Mouse (Mus musculus): ENCODE results near the gene Spns1. TPM values are rescaled to one million over a fixed set of nuclear protein-coding genes. Genes with fewer than 3 reads are reported as not detected.
A peak's percentile ranks its signal among the peaks of the same experiment; 100 is the strongest.
"Not testable (repeated sequence)": the region's sequence is repeated elsewhere in the genome, so short reads cannot be mapped to it uniquely, and the experiment has no call there.

Spns1 gene
- total RNA-seq, 2 experiments from 2014 or later, result 86.5 to 91.0 TPM

GRCm38 (mm10) chr7:126347098-126347497 is 30.2 kb downstream of the Spns1 start:
- H3K27ac ChIP-seq, result no peak overlapping the region
- DNase-seq (ENCODE audit: low spot score in 2 of 2), result no peak
- H3K4me3 ChIP-seq, result no peak overlapping the region
- TF ChIP-seq CTCF (conservative IDR thresholded peaks at IDR 0.05), result no peak

- no peak for DNase-seq (ENCODE audit: low spot score in 2 of 2)
- Histone ChIP-seq H3K4me3 (no peak overlapping the region), H3K27ac (no peak overlapping the region)
- no peak for TF ChIP-seq CTCF (conservative IDR thresholded peaks at IDR 0.05)
Measured at GRCm38 (mm10) chr7:126345969-126346368, 31.3 kb downstream of the Spns1 start.

- H3K4me3 ChIP-seq, result no peak overlapping the region
- TF ChIP-seq CTCF (conservative IDR thresholded peaks at IDR 0.05), result no peak
Measured at GRCm38 (mm10) chr7:126345557-126345956, 31.7 kb downstream of the Spns1 start.

DNA sequence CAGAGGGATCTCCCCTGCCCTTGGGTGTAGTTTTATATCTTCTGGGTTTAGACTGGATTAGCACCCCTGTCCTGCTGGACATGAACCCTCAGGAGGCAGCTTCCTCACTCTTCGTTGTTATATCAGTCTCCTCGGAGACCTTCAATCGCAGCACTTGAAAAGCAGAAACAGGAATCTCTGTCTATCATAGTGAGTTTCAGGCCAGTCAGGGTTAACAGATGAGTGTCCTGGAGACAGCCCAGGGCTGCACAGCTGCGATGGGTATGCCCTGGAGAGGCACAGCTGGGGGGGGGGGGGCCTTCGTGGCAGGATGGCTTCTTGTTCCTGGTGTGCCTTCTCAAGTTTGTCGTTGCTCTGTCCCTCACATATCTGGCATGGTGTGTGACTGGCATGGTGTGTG is 36.4 kb downstream of the Spns1 start:
- no peak for DNase-seq (ENCODE audit: low spot score in 2 of 2)
- Histone ChIP-seq H3K27ac (no peak overlapping the region), H3K4me3 (no peak overlapping the region)
- no peak for TF ChIP-seq CTCF (conservative IDR thresholded peaks at IDR 0.05)

More at GRCm38 (mm10) chr7:126345557-126345956, 31.7 kb downstream of the Spns1 start:
- no peak overlapping the region for H3K27ac ChIP-seq
- DNase-seq (ENCODE audit: low spot score in 2 of 2), result no peak

DNA sequence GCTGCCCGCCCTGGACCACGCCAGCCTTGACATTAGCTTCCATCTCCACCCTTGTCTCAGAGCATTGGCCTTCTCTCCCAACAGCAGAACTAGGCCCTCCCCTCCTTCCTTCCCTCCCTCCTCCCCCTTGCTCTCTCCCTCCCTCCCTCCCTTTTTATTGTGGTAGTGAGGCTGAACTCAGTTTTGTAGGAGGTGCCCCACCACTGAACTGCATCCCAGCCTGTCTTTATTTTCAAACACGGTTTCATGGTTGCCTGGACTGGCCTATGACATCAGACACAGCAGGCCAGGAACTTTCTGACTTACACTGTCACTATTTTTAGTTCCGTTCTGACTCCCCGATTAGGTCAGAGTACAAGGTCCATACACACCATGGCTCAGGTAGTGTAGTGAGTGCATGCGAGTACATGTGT is 37.0 kb downstream of the Spns1 start:
- no peak for TF ChIP-seq CTCF (conservative IDR thresholded peaks at IDR 0.05)
- H3K27ac ChIP-seq, result no peak overlapping the region
- DNase-seq (ENCODE audit: low spot score in 2 of 2), result no peak
- H3K4me3 ChIP-seq, result no peak overlapping the region

DNA sequence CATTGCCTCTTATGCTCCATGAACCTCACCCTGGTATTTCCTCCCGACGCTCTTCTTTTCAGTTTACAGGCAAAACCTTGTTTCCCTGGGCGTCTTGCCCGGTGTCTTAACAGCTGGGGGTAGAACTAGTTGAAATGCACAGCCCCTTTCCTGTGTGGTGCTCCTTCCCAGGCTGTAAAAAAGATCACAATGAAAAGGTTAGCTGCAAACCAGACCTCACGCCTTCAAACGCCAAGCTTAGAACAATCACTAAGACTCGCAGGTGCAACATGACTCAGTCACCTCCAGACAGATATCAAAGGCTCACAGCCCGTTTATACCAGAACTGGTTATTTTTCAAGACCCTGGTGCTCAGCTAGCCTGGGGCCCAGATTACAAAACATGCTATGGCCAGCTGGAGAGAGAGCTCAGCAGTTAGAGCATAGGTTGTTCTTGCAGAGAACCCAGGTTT is 37.7 kb downstream of the Spns1 start:
- no peak for DNase-seq (ENCODE audit: low spot score in 2 of 2)
- no peak for TF ChIP-seq CTCF (conservative IDR thresholded peaks at IDR 0.05)
- Histone ChIP-seq H3K27ac (no peak overlapping the region), H3K4me3 (no peak overlapping the region)

GRCm38 (mm10) chr7:126338906-126339305 is 38.3 kb downstream of the Spns1 start:
- H3K27ac ChIP-seq, result no peak overlapping the region
- DNase-seq (ENCODE audit: low spot score in 2 of 2), result no peak
- TF ChIP-seq CTCF (conservative IDR thresholded peaks at IDR 0.05), result no peak
- H3K4me3 ChIP-seq, result no peak overlapping the region

GRCm38 (mm10) chr7:126335556-126335955 is 41.7 kb downstream of the Spns1 start:
- peak; percentile 63 for TF ChIP-seq CTCF (conservative IDR thresholded peaks at IDR 0.05)
- no peak overlapping the region for H3K4me3 ChIP-seq
- no peak overlapping the region for H3K27ac ChIP-seq
- DNase-seq (ENCODE audit: low spot score in 2 of 2), result no peak

- no peak for DNase-seq (ENCODE audit: low spot score in 2 of 2)
- Histone ChIP-seq H3K27ac (no peak overlapping the region), H3K4me3 (no peak overlapping the region)
- TF ChIP-seq CTCF (conservative IDR thresholded peaks at IDR 0.05), result peak; percentile 22; the same call in 1 of the 2 replicates
Measured at GRCm38 (mm10) chr7:126332691-126333090, 44.6 kb downstream of the Spns1 start.

GRCm38 (mm10) chr7:126330693-126331092 is 46.6 kb downstream of the Spns1 start:
- Histone ChIP-seq H3K4me3 (no peak overlapping the region), H3K27ac (no peak overlapping the region)
- DNase-seq (ENCODE audit: low spot score in 2 of 2), result no peak
- TF ChIP-seq CTCF (conservative IDR thresholded peaks at IDR 0.05), result no peak

- no peak for TF ChIP-seq CTCF (conservative IDR thresholded peaks at IDR 0.05)
- no peak for DNase-seq (ENCODE audit: low spot score in 2 of 2)
- no peak overlapping the region for H3K4me3 ChIP-seq
- no peak overlapping the region for H3K27ac ChIP-seq
Measured at GRCm38 (mm10) chr7:126329907-126330645, 47.2 kb downstream of the Spns1 start.

DNA sequence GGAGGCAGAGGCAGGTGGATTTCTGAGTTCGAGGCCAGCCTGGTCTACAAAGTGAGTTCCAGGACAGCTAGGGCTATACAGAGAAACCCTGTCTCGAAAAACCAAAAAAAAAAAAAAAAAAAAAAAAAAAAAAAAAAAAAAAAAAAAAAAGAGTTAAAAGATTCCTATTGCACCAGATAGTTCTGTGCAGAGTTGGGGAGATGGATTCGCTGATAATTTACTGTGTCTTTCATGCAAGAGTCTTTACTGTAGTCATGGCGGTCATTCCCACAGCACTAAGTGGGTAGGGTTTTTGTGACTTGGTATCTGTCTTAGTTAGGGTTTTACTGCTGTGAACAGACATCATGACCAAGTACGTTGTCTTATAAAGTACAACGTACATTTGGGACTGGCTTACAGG is 48.4 kb downstream of the Spns1 start:
- DNase-seq (ENCODE audit: low spot score in 2 of 2); H3K4me3 ChIP-seq; H3K27ac ChIP-seq: not testable (repeated sequence)

GRCm38 (mm10) chr7:126325576-126326273 is 51.5 kb downstream of the Spns1 start:
- H3K4me3 ChIP-seq; DNase-seq (ENCODE audit: low spot score in 2 of 2); H3K27ac ChIP-seq: not testable (repeated sequence)

DNA sequence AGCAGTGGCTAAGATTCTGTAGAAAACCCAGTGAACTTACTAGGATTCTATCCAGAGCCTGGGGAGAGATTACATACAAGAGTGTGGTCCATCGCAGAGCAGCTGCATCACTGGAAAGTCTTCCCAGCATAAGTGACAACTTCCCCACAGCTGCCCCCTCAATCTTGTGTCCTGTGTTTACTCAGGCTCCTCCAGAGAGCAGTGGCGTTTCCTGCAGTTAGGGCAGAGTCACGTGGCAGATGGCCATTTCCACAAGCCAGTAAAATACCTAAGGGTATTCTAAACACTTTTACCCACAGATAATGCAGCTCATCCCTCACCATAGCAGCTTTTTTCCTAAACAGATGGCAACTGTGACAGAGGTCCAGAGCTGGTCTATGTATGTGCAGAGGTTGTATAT is 52.5 kb downstream of the Spns1 start:
- H3K4me3 ChIP-seq, result no peak overlapping the region
- DNase-seq (ENCODE audit: low spot score in 2 of 2), result no peak
- H3K27ac ChIP-seq, result no peak overlapping the region
- no peak for TF ChIP-seq CTCF (conservative IDR thresholded peaks at IDR 0.05)

Data from layer of hippocampus, adult 2 months (tissue).